Mouse (Mus musculus): ENCODE data around the gene Riox1.
"Not testable (repeated sequence)": the region's sequence is repeated elsewhere in the genome, so short reads cannot be mapped to it uniquely, and the experiment has no call there.

Riox1 gene

GRCm38 (mm10) chr12:83950493-83950839 is at the start of gene Riox1:
Gene Riox1, plus strand, starts transcription at chr12:83950608.
- DNase-seq (ENCODE audit: low read depth, low spot score): no peak

- DNase-seq (ENCODE audit: low read depth, low spot score): no peak
Observed at GRCm38 (mm10) chr12:83910451-83910850, 40.0 kb upstream of the Riox1 start.

GRCm38 (mm10) chr12:83914202-83914740 is 36.1 kb upstream of the Riox1 start:
- DNase-seq (ENCODE audit: low read depth, low spot score): no peak

GRCm38 (mm10) chr12:83914797-83915196 is 35.6 kb upstream of the Riox1 start:
- DNase-seq (ENCODE audit: low read depth, low spot score): no peak

- DNase-seq (ENCODE audit: low read depth, low spot score): no peak
Observed at GRCm38 (mm10) chr12:83916884-83917283, 33.5 kb upstream of the Riox1 start.

- DNase-seq (ENCODE audit: low read depth, low spot score): peak; percentile 8
Observed at GRCm38 (mm10) chr12:83920721-83921441, 29.5 kb upstream of the Riox1 start.

GRCm38 (mm10) chr12:83921535-83922381 is 28.6 kb upstream of the Riox1 start, which contains the start of gene Numb:
Gene Numb, minus strand, starts transcription at chr12:83921934.
- DNase-seq (ENCODE audit: low read depth, low spot score): peak; percentile 98

- DNase-seq (ENCODE audit: low read depth, low spot score): no peak
Observed at GRCm38 (mm10) chr12:83922724-83923485, 27.5 kb upstream of the Riox1 start.

- DNase-seq (ENCODE audit: low read depth, low spot score): no peak
Observed at GRCm38 (mm10) chr12:83923486-83923859, 26.9 kb upstream of the Riox1 start.

GRCm38 (mm10) chr12:83924332-83924731 is 26.1 kb upstream of the Riox1 start:
- DNase-seq (ENCODE audit: low read depth, low spot score): no peak

- DNase-seq (ENCODE audit: low read depth, low spot score): no peak
Observed at GRCm38 (mm10) chr12:83925160-83925703, 25.2 kb upstream of the Riox1 start.

- DNase-seq (ENCODE audit: low read depth, low spot score): no peak
Observed at GRCm38 (mm10) chr12:83926061-83926460, 24.3 kb upstream of the Riox1 start.

GRCm38 (mm10) chr12:83927747-83928146 is 22.7 kb upstream of the Riox1 start:
- no peak for DNase-seq (ENCODE audit: low read depth, low spot score)

GRCm38 (mm10) chr12:83929186-83929804 is 21.1 kb upstream of the Riox1 start:
- DNase-seq (ENCODE audit: low read depth, low spot score): no peak

- no peak for DNase-seq (ENCODE audit: low read depth, low spot score)
Observed at GRCm38 (mm10) chr12:83937600-83937999, 12.8 kb upstream of the Riox1 start.

- DNase-seq (ENCODE audit: low read depth, low spot score): not testable (repeated sequence)
Observed at GRCm38 (mm10) chr12:83938592-83938991, 11.8 kb upstream of the Riox1 start.

GRCm38 (mm10) chr12:83939332-83939731 is 11.1 kb upstream of the Riox1 start:
- DNase-seq (ENCODE audit: low read depth, low spot score): no peak

- DNase-seq (ENCODE audit: low read depth, low spot score): no peak
Observed at GRCm38 (mm10) chr12:83940031-83940430, 10.4 kb upstream of the Riox1 start.

GRCm38 (mm10) chr12:83941938-83942337 is 8.5 kb upstream of the Riox1 start:
- no peak for DNase-seq (ENCODE audit: low read depth, low spot score)

- no peak for DNase-seq (ENCODE audit: low read depth, low spot score)
Observed at GRCm38 (mm10) chr12:83947260-83947811, 3.1 kb upstream of the Riox1 start.

GRCm38 (mm10) chr12:83949043-83949442 is 1.4 kb upstream of the Riox1 start:
- DNase-seq (ENCODE audit: low read depth, low spot score): no peak

Data from c-Kit-negative CD71-positive TER-119-positive erythroid progenitor cells, embryonic 14.5 days (primary cell).